Mouse (Mus musculus): ENCODE measurements around the gene Dlgap1. TPM values are rescaled to one million over a fixed set of nuclear protein-coding genes. Genes with fewer than 3 reads are reported as not detected.
A peak's percentile ranks its signal among the peaks of the same experiment; 100 is the strongest.

The Dlgap1 gene
- polyA plus RNA-seq, 1 experiment from 2014 or later = 0.33 TPM

- no peak for TF ChIP-seq CTCF (IDR thresholded peaks at IDR 0.05)
- no peak for ATAC-seq
- in situ Hi-C loops (cut with MboI; ENCODE audit: low pct_unique_long_range_greater_than_20kb) = no loop called here
- CTCF ChIA-PET = no interaction called here
- DNase-seq (ENCODE audit: low read depth, low spot score) = no peak
- POLR2A ChIA-PET = no interaction called here
- no peaks in the 10 kb centered on the region for H3K27me3 ChIP-seq
These were observed 373.0 kb downstream of the Dlgap1 start for GRCm38 (mm10) chr17:70341920-70342319.

- CTCF ChIA-PET = no interaction called here
- in situ Hi-C loops (cut with MboI; ENCODE audit: low pct_unique_long_range_greater_than_20kb) = no loop called here
- no peaks in the 10 kb centered on the region for H3K27me3 ChIP-seq
- POLR2A ChIA-PET = no interaction called here
- ATAC-seq (no peak), DNase-seq (ENCODE audit: low read depth, low spot score) (no peak)
- TF ChIP-seq CTCF (IDR thresholded peaks at IDR 0.05) = no peak
These were observed 378.5 kb downstream of the Dlgap1 start for GRCm38 (mm10) chr17:70347403-70347802.

GRCm38 (mm10) chr17:70363561-70363960 lies 394.7 kb downstream of the Dlgap1 start:
- no peak for ATAC-seq
- no peak for TF ChIP-seq CTCF (IDR thresholded peaks at IDR 0.05)
- ChIA-PET POLR2A (no interaction called here), CTCF (no interaction called here)
- H3K27me3 ChIP-seq = no peaks in the 10 kb centered on the region
- no peak for DNase-seq (ENCODE audit: low read depth, low spot score)
- in situ Hi-C loops (cut with MboI; ENCODE audit: low pct_unique_long_range_greater_than_20kb) = no loop called here

- in situ Hi-C loops (cut with MboI; ENCODE audit: low pct_unique_long_range_greater_than_20kb) = no loop called here
- ChIA-PET POLR2A (no interaction called here), CTCF (no interaction called here)
- H3K27me3 ChIP-seq = no peaks in the 10 kb centered on the region
- TF ChIP-seq CTCF (IDR thresholded peaks at IDR 0.05) = no peak
- ATAC-seq (no peak), DNase-seq (ENCODE audit: low read depth, low spot score) (no peak)
These were observed 395.1 kb downstream of the Dlgap1 start for GRCm38 (mm10) chr17:70363971-70364370.

- ChIA-PET POLR2A (no interaction called here), CTCF (no interaction called here)
- TF ChIP-seq CTCF (IDR thresholded peaks at IDR 0.05) = no peak
- DNase-seq (ENCODE audit: low read depth, low spot score) = no peak
- H3K27me3 ChIP-seq = peaks cover 13% of the 10 kb centered on the region
- no peak for ATAC-seq
- in situ Hi-C loops (cut with MboI; ENCODE audit: low pct_unique_long_range_greater_than_20kb) = no loop called here
These were observed 400.3 kb downstream of the Dlgap1 start for GRCm38 (mm10) chr17:70369124-70369523.

- no peak for DNase-seq (ENCODE audit: low read depth, low spot score)
- ATAC-seq = no peak
- in situ Hi-C loops (cut with MboI; ENCODE audit: low pct_unique_long_range_greater_than_20kb) = no loop called here
- peak; percentile 35 for TF ChIP-seq CTCF (IDR thresholded peaks at IDR 0.05)
- ChIA-PET CTCF (no interaction called here), POLR2A (no interaction called here)
- peaks cover 14% of the 10 kb centered on the region for H3K27me3 ChIP-seq
These were observed 408.1 kb downstream of the Dlgap1 start for GRCm38 (mm10) chr17:70377020-70377419.

GRCm38 (mm10) chr17:70388447-70388846 lies 419.6 kb downstream of the Dlgap1 start:
- peaks cover 6% of the 10 kb centered on the region for H3K27me3 ChIP-seq
- CTCF ChIA-PET = no interaction called here
- no peak for TF ChIP-seq CTCF (IDR thresholded peaks at IDR 0.05)
- POLR2A ChIA-PET = no interaction called here
- ATAC-seq = no peak
- in situ Hi-C loops (cut with MboI; ENCODE audit: low pct_unique_long_range_greater_than_20kb) = no loop called here
- DNase-seq (ENCODE audit: low read depth, low spot score) = no peak

GRCm38 (mm10) chr17:70397220-70397619 lies 428.3 kb downstream of the Dlgap1 start:
- POLR2A ChIA-PET = no interaction called here
- ATAC-seq (no peak), DNase-seq (ENCODE audit: low read depth, low spot score) (no peak)
- TF ChIP-seq CTCF (IDR thresholded peaks at IDR 0.05) = no peak
- CTCF ChIA-PET = no interaction called here
- H3K27me3 ChIP-seq = no peaks in the 10 kb centered on the region
- in situ Hi-C loops (cut with MboI; ENCODE audit: low pct_unique_long_range_greater_than_20kb) = no loop called here

- DNase-seq (ENCODE audit: low read depth, low spot score) (no peak), ATAC-seq (no peak)
- TF ChIP-seq CTCF (IDR thresholded peaks at IDR 0.05) = no peak
- H3K27me3 ChIP-seq = no peaks in the 10 kb centered on the region
- ChIA-PET POLR2A (no interaction called here), CTCF (no interaction called here)
- in situ Hi-C loops (cut with MboI; ENCODE audit: low pct_unique_long_range_greater_than_20kb) = no loop called here
These were observed 428.8 kb downstream of the Dlgap1 start for GRCm38 (mm10) chr17:70397708-70398107.

GRCm38 (mm10) chr17:70401909-70402308 lies 433.0 kb downstream of the Dlgap1 start:
- no peak for ATAC-seq
- CTCF ChIA-PET = no interaction called here
- in situ Hi-C loops (cut with MboI; ENCODE audit: low pct_unique_long_range_greater_than_20kb) = no loop called here

GRCm38 (mm10) chr17:70403750-70404149 lies 434.9 kb downstream of the Dlgap1 start:
- POLR2A ChIA-PET = no interaction called here

More at GRCm38 (mm10) chr17:70401909-70402308, 433.0 kb downstream of the Dlgap1 start:
- TF ChIP-seq CTCF (IDR thresholded peaks at IDR 0.05) = no peak
- POLR2A ChIA-PET = interaction anchor here (0.6 kb wide), 1 partner anchor 762 kb away, joined by 5 read pairs; no protein-coding TSS in a partner anchor
- peaks cover 4% of the 10 kb centered on the region for H3K27me3 ChIP-seq
- DNase-seq (ENCODE audit: low read depth, low spot score) = no peak

GRCm38 (mm10) chr17:70414202-70414601 lies 445.3 kb downstream of the Dlgap1 start:
- ATAC-seq (no peak), DNase-seq (ENCODE audit: low read depth, low spot score) (no peak)
- in situ Hi-C loops (cut with MboI; ENCODE audit: low pct_unique_long_range_greater_than_20kb) = no loop called here
- POLR2A ChIA-PET = no interaction called here
- CTCF ChIA-PET = interaction anchor here (1.2 kb wide), 1 partner anchor 8 kb away, joined by 3 read pairs; no protein-coding TSS in a partner anchor
- TF ChIP-seq CTCF (IDR thresholded peaks at IDR 0.05) = no peak
- H3K27me3 ChIP-seq = peaks cover 10% of the 10 kb centered on the region

More at GRCm38 (mm10) chr17:70403750-70404149, 434.9 kb downstream of the Dlgap1 start:
- CTCF ChIA-PET = no interaction called here
- DNase-seq (ENCODE audit: low read depth, low spot score) (no peak), ATAC-seq (no peak)
- in situ Hi-C loops (cut with MboI; ENCODE audit: low pct_unique_long_range_greater_than_20kb) = no loop called here
- TF ChIP-seq CTCF (IDR thresholded peaks at IDR 0.05) = no peak
- peaks cover 4% of the 10 kb centered on the region for H3K27me3 ChIP-seq
